Mouse (Mus musculus) activated CD4-positive, CD25-positive, alpha-beta regulatory T cell, adult 4 months (primary cell): ENCODE data around the gene Rhot2. TPM values are rescaled to one million over a fixed set of nuclear protein-coding genes. Genes with fewer than 3 reads are reported as not detected.
"Not testable (repeated sequence)": the region's sequence is repeated elsewhere in the genome, so short reads cannot be mapped to it uniquely, and the experiment has no call there.

Experiments used
- ATAC-seq: one replicate; pipeline ENCODE4 v1.8.0; 2017
- polyA plus RNA-seq, 2 experiments: library from polyadenylated mRNA; unstranded; fragments of 100-300 nt; shearing (Covaris generic); gene quantifications; one replicate each; pipeline ENCODE4 v1.2.1; 2017

The Rhot2 gene
- polyA plus RNA-seq, 2 experiments from 2014 or later = 18.4 to 29.8 TPM

GRCm38 (mm10) chr17:25827011-25827410 is 17.6 kb downstream of the Rhot2 start:
- ATAC-seq = no peak

DNA sequence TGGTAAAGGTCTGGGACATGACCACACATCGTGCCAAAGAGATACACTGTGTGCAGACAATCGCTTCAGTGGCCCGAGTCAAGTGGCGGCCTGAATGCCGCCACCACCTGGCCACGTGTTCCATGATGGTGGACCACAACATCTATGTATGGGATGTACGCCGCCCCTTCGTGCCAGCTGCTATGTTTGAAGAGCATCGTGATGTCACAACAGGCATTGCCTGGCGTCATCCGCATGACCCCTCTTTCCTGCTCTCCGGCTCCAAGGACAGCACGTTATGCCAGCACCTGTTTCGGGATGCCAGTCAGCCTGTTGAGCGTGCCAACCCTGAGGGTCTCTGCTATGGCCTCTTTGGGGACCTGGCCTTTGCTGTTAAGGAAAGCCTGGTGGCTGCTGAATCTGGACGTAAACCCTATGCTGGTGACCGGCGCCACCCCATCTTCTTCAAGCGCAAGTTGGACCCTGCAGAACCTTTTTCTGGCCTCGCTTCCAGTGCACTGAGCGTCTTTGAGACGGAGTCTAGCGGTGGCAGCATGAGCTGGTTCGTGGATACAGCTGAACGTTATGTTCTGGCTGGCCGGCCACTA is 18.6 kb downstream of the Rhot2 start:
- ATAC-seq = no peak

DNA sequence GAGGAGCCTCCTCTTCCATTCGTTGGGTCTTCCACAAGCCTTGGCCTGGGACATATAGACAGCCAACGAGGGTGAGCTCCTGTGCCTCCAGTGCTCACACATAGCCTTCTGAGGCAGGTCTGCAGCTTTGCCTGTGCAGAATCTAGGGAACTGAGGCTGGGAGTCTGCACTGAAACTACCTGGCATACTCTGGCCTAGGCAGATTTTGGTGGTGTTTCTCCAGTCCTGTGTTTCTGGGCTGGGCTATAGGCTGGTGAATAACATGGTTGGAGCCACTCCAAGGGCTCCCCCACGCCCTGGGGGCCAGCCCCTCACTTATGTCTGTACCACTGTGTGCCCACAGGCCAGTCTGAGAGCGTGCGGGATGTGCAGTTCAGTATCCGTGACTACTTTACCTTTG is 19.3 kb downstream of the Rhot2 start:
- ATAC-seq = no peak

DNA sequence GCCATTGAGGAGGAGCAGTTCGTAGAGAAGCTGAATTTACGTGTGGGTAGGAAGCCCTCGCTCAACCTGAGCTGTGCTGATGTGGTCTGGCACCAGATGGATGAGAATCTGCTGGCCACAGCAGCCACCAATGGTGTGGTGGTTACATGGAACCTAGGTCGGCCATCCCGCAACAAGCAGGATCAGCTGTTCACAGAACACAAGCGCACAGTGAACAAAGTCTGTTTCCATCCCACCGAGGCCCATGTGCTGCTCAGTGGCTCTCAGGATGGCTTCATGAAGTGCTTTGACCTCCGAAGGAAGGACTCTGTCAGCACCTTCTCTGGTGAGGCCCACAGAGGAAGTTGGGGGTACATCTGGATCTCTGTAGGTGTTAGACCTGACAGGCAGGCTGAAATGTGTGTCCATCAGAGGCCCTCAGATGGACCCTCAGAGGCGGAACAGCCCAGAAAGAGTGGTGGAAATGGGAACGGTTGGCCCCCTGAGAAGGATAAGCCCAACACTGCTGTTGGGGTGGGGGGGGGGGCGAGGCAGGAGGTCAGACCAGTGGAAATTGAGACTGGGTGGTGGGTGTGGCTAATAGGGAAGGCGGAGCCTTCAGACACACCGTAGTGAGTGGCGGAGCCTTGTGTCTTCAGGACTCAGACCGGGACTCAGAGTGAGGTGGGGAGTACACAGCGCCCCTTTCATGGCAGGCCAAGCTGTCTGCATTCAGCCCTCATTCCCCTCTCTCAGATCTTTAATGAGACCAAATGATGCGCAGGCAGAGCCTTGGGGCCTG is 20.1 kb downstream of the Rhot2 start:
- ATAC-seq = no peak

GRCm38 (mm10) chr17:25823452-25823851 is 21.2 kb downstream of the Rhot2 start, which contains the start of gene Wdr24:
Gene Wdr24 (plus strand): TSS chr17:25823627.
- peak; percentile 94 for ATAC-seq

GRCm38 (mm10) chr17:25818851-25819780 is 25.5 kb downstream of the Rhot2 start:
- no peak for ATAC-seq

- no peak for ATAC-seq
Observed at GRCm38 (mm10) chr17:25817662-25818061, 27.0 kb downstream of the Rhot2 start.

GRCm38 (mm10) chr17:25813471-25813870 is 31.2 kb downstream of the Rhot2 start:
- ATAC-seq = peak; percentile 43

DNA sequence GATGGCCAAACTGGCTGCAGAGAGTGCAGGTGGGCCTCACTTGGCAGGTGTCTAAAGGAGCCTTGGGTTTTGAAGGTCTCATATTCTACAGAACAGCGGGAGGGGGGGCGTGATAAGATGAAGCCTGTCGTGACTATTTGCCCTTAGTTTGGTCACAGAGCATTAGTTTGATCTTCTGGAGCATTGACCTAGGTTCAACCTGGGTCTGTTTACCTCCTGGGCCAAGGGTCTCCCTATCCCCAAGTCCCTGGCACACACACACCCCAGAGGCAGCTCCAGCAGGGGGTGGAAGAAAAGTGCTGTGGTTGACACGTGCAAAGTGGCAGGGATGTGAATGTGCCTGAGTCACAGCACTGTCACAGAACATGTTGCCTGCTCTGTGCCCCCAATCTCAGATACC is 33.8 kb downstream of the Rhot2 start:
- no peak for ATAC-seq

DNA sequence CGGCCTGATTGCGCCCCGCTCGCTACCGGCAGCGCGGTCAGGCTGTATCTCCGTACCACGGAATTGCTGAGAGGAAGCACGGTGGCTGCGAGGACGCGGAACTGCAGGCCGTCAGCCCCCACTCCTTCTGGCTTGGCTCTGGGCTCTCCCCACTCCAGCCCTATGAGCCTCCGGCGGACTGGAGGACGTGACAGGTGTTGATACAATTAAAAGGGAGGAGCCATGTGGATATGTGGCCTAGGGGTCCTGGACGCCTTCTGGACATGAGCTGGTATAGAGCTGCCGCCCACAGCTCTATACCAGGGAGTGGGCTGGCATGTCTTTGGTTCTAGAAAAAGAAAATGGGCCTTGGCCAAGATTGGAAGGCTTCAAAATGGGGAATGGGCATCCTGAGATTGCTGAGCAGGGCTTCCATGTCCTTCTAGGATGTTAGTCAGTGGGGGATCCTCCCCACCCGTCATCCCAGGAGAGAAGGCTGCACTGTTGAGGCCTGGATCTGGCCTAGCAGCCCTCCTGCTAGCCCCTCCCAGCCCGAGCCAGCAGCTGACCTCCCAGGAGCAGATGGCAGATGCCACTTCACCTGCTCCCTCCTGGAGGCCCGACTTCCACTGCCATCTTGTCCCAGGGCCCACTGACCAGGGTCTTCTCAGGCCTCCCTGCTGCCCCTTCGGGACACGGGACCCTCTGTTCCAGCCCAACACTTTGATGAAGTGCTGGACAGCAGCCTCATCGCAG is 34.9 kb downstream of the Rhot2 start:
- no peak for ATAC-seq

GRCm38 (mm10) chr17:25808789-25809605 is 35.7 kb downstream of the Rhot2 start, which contains the start of gene Fbxl16:
Gene Fbxl16 (plus strand): TSS chr17:25809085.
- ATAC-seq = no peak

- ATAC-seq = no peak
Observed at GRCm38 (mm10) chr17:25808028-25808427, 36.6 kb downstream of the Rhot2 start.

DNA sequence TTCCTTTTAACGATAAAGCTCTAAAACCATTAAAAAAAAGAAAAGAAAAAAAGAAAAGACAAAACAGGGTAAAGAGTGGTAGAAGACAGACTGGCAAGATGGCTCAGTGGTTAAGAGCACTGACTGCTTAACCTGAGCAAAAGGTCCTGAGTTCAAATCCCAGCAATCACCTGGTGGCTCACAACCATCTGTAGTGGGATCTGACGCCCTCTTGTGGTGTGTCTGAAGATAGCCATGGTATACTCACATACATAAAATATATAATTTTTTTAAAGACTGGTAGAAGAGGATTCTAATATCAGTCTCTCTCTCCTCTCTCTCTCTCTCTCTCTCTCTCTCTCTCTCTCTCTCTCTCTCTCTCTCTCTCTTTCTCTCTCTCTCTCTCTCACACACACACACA is 37.2 kb downstream of the Rhot2 start:
- not testable (repeated sequence) for ATAC-seq

- no peak for ATAC-seq
Observed at GRCm38 (mm10) chr17:25806507-25806906, 38.1 kb downstream of the Rhot2 start.

DNA sequence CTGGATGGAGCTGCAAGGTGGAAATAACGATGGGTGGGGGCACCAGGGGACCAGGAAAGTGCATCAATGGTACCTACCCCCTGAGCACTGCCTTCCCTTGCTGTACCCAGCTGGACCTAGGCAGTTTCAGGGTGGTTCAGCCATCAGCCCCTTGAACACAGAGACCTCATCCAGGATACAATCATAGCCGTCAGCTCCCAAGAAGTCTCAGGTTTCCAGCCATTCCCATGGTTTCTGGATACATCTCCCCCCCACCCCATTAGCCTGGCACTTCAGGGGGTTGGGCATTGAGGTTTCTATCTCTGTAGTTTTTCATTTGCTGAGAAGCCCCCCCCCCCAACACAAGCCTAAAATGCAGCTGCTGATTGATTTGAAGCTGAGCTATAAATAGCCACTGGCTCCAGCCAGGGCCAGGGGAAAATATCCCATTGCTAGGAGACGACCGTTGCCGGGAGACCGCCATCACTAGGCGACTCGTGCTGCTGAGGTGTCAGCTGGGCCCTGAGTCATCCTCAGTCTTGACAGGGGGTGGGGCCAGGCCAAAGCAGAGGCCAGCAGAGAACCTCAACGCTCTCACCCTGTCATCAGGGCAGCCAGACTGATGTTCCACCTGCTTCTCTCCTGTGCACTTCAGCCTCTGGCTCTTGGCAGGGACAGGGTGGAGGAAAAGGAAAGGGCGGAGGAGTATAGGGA is 41.7 kb downstream of the Rhot2 start:
- no peak for ATAC-seq

- peak; percentile 84 for ATAC-seq
Observed at GRCm38 (mm10) chr17:25801029-25801428, 43.6 kb downstream of the Rhot2 start.

DNA sequence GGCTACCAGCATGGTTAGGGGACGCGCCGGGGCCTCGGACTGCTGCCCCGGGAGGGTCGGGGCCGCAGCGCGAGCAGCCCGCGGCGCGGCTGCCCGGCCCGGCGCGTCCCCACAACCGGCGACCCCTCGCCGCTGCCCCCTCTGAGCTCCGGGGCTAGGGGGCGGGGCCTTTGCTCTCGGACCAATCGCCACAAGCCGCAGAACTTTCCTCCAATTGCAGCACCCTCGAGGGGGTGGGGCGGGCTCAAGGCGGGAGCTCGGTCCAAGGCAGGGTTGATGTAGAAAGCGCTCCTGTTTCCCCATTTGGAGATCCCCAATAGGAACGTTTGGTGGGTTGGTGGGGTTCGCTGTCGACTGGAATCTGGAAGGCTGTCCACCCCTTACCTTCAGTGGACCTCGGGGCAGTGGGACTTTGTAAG is 47.7 kb downstream of the Rhot2 start, which contains the start of gene Metrn:
Metrn (minus strand) TSS at position 186 of the 419 bp plus-strand sequence.
- peak; percentile 33 for ATAC-seq

- ATAC-seq = no peak
Observed at GRCm38 (mm10) chr17:25796211-25796771, 48.4 kb downstream of the Rhot2 start.

DNA sequence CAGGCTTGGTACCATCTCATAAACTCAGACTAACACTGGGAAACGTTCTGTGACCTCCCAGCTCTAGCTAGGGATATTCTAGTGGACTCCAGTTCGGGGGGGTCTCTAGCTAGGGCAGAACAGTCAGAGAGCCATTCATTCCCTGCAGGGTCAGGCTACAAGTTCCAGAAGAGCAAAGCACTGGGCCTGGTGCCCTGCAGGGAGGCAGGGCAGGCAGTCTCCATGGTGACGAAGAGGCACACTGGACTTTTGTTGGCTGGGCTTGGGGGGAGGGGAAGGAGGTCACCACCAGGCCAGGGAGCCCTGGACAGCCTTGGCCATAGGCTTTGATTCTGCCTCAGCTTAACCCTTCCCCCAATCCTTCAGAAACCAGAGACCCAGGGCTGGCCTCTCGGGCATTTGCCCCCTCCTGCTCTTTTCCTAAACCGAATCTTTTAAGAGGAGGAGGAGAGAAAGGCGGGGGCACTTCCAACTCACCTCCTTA is 49.0 kb downstream of the Rhot2 start, which contains the start of gene AC134908.4:
AC134908.4 (minus strand) TSS at position 51 of the 484 bp plus-strand sequence.
- ATAC-seq = no peak

GRCm38 (mm10) chr17:25794998-25795397 is 49.7 kb downstream of the Rhot2 start:
- no peak for ATAC-seq
